Mouse (Mus musculus): ENCODE data around the gene Snu13. TPM values are rescaled to one million over a fixed set of nuclear protein-coding genes. Genes with fewer than 3 reads are reported as not detected.

Gene Snu13
- total RNA-seq (2021), result 10 to 100 TPM; 40.3 to 46.7 TPM
- long read RNA-seq, experiment 1, transcript Snu13-202 (3 exons, 2,077 nt), result major isoform, 66 of 69 reads
- long read RNA-seq, experiment 1, partial matches to known transcripts, result 0 of 69 reads
- long read RNA-seq, experiment 1, other reads (novel, unspliced or antisense), result 3 of 69 reads
- long read RNA-seq, experiment 2, transcript Snu13-202 (3 exons, 2,077 nt), result major isoform, 73 of 76 reads
- long read RNA-seq, experiment 2, partial matches to known transcripts, result 2 of 76 reads
- long read RNA-seq, experiment 2, other reads (novel, unspliced or antisense), result 1 of 76 reads

- intact Hi-C loops (cut with DNase I; ENCODE audit: low total_unique reads), result no loop called here
- peak; percentile 90 for DNase-seq
Measured at GRCm38 (mm10) chr15:82047080-82047883, at the start of gene Snu13. Gene Snu13 (minus strand): TSS chr15:82047598.

DNA sequence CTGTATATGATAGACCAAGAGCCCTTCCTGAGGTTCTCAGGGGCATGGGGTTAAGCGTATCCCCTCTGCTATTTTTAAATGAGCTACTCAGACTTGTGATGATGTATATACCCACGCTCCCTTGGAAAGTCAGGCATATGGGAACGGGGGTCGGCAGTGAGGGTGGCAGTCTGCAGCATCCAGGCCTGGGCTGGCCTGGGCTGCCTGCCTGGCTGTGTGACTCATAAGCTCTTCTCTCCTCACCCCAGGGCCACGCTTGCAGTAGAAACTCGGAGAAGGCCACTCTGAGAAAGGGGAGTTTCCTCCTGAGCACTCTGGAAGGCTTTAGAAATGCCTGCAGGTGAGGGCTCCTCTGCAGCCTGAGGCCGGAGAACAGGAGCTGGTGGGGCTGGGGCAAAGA lies 43.7 kb upstream of the Snu13 start:
- intact Hi-C loops (cut with DNase I; ENCODE audit: low total_unique reads), result no loop called here
- no peak for DNase-seq

DNA sequence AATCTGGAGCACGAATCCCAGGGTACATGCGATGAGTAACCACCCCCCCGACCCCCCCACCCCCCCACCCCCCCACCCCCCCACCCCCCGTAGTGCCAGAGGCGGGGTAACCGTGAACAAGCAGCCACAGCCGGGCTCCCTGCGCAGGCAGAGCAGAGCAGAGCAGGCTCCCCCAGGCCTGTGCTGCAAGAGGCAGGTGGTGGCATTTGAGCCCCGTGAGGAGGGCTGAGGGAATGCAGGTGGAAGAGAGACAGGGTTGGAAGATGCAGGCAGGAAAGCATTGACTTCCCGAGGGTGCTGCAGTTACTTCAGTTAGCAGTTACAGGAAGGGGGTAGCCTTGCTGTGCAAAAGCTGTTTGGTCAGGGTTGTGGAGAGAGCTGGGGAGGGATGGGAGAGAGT lies 39.9 kb upstream of the Snu13 start:
- DNase-seq, result no peak
- intact Hi-C loops (cut with DNase I; ENCODE audit: low total_unique reads), result no loop called here

DNA sequence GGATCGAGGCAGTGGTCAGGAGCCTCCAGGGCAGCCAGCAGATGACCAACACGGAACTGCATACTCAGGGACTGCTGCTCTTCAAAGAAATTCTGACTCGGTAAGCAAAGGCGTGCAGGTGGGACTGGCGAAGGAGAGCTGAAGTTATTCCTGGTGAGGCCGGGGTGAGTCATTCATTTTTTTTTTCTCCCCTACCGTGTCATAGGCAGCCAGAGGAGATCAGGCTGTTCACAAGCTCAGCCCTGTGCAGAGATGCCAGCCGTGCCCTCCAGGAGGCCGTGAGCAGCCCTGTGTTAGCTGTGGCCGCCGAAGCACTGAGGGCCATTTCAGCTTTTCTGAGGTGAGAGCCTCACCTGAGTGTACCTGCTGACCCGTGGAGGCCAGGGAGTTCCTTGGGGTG lies 38.7 kb upstream of the Snu13 start:
- no peak for DNase-seq

GRCm38 (mm10) chr15:82085606-82086005 lies 38.2 kb upstream of the Snu13 start:
- no peak for DNase-seq
- intact Hi-C loops (cut with DNase I; ENCODE audit: low total_unique reads), result no loop called here

More for the DNA sequence above, 38.7 kb upstream of the Snu13 start:
- intact Hi-C loops (cut with DNase I; ENCODE audit: low total_unique reads), result no loop called here

DNA sequence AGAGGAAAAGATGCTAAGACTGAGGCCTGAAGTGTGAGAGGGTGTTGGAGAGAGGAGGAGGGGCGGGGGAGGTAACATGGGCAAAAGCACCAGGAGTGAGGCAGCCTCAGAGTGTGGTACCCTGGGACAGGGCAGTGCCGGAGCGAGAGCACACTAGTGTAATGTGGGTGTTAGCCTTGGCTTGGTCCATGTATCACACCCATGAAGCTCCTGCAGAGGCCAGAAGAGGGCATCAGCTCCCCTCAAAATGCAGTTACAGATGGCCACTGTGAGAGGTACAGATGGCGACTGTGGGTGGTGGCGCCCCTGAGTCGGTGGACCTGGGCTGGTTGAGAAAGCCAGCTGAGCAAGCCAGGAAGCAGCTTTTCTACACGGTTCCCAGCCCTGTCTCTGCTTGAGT lies 33.8 kb upstream of the Snu13 start:
- intact Hi-C loops (cut with DNase I; ENCODE audit: low total_unique reads), result no loop called here
- peak; percentile 30 for DNase-seq

DNA sequence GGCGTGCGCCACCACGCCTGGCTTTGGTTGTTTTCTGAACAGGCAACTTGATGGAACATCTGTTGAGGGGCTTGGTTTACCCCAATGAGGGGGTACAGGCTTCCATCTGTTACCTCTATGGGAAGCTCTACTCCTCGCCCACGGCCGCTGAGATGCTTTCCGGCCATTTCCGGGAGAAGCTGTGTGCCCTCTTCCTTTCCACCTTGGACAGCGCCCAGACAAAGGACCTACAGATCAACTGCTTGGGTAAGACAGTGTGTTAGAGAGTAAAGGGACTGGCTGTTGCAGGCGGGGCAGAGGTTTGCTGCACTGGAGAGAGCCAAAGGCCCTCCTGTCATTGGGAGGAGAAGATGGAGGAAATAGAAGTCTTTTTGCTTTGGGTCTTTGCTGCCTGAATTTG lies 32.5 kb upstream of the Snu13 start:
- intact Hi-C loops (cut with DNase I; ENCODE audit: low total_unique reads), result no loop called here
- DNase-seq, result no peak

DNA sequence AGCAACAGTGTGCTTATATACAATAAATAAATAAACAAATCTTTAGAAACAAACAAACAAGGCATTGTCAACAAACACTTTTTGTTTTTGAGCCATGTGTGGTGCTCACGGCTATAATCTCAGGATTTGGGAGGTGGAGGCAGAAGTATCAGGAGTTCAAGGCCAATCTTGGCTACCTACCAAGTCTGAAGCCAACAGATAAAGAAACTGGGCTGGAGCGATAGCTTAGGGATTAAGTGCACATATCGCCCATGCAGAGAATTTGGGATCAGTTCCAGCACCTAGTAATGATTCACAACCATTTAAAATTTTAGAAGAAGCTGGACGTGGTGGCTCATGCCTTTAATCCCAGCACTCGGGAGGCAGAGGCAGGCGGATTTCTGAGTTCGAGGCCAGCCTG lies 26.1 kb upstream of the Snu13 start:
- no peak for DNase-seq
- intact Hi-C loops (cut with DNase I; ENCODE audit: low total_unique reads), result no loop called here

GRCm38 (mm10) chr15:82071816-82072469 lies 24.5 kb upstream of the Snu13 start:
- intact Hi-C loops (cut with DNase I; ENCODE audit: low total_unique reads), result no loop called here

GRCm38 (mm10) chr15:82069898-82070297 lies 22.5 kb upstream of the Snu13 start, which contains the start of gene Mei1:
Gene Mei1 (plus strand): TSS chr15:82069996.
- intact Hi-C loops (cut with DNase I; ENCODE audit: low total_unique reads), result loop anchor here (2.0 to 5.0 kb wide), 2 partner anchors 37 to 165 kb away; no protein-coding TSS in a partner anchor
- DNase-seq, result no peak

More at GRCm38 (mm10) chr15:82071816-82072469, 24.5 kb upstream of the Snu13 start:
- no peak for DNase-seq

DNA sequence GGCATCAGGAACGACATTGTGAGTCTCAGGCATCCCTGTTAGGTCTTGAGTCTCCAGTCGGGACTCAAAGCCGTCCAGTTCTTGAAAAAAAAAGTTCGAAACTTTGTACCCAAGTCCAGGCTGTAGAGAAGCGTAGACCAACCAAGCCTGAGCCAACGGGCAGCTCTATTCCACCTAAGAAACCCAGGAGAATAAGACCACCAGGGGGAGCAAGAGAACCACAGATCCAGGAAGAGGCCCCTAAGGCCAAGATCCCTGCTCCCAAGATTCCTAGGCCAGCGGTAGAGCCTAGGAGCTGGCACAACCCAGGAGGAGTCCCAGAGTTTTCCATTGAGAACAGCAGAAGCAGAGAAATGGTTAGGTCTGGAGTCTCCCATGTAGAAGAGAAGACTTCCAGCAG lies 18.1 kb upstream of the Snu13 start:
- DNase-seq, result peak; percentile 69
- intact Hi-C loops (cut with DNase I; ENCODE audit: low total_unique reads), result loop anchor here (5.0 kb wide), 1 partner anchor 42 kb away; no protein-coding TSS in a partner anchor

- no peak for DNase-seq
- intact Hi-C loops (cut with DNase I; ENCODE audit: low total_unique reads), result no loop called here
Measured at GRCm38 (mm10) chr15:82063909-82064308, 16.5 kb upstream of the Snu13 start.

- intact Hi-C loops (cut with DNase I; ENCODE audit: low total_unique reads), result no loop called here
- no peak for DNase-seq
Measured at GRCm38 (mm10) chr15:82058719-82059201, 11.4 kb upstream of the Snu13 start, which contains the start of gene 4930407I10Rik. Gene 4930407I10Rik (plus strand): TSS chr15:82059151.

- DNase-seq, result no peak
- intact Hi-C loops (cut with DNase I; ENCODE audit: low total_unique reads), result no loop called here
Measured at GRCm38 (mm10) chr15:82052544-82052943, 5.1 kb upstream of the Snu13 start.

DNA sequence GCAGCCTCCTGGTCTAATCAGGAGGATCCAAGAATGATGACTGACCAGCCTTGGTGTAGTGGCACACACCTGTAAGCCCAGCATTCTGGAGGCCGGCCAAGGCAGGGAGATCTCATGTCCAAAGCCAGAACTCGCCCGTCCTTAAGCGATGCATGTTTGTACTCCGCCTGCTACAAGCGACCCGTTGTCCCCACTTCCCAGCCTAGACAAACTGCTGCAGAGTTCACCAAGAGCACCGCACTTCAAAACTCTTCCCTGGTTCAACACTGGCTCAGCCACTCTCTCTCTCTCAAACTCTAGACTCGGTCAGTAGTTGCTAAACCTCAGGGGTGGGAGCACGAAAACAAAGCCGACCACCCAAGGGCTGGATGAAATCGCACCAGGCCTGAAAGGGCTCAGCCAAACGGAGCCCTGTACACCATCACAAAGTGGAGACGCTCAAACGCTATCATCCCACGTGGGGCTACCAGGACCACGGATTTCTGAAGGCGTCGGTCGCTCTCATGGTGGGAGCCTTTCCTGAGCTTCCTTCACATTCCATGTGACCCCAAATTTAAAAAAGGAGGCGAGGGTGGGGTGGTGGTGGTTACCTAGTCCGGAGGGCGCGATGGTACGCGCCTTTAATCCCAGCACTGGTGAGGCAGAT lies 1.0 kb downstream of the Snu13 start:
- peak; percentile 8 for DNase-seq
- intact Hi-C loops (cut with DNase I; ENCODE audit: low total_unique reads), result no loop called here

DNA sequence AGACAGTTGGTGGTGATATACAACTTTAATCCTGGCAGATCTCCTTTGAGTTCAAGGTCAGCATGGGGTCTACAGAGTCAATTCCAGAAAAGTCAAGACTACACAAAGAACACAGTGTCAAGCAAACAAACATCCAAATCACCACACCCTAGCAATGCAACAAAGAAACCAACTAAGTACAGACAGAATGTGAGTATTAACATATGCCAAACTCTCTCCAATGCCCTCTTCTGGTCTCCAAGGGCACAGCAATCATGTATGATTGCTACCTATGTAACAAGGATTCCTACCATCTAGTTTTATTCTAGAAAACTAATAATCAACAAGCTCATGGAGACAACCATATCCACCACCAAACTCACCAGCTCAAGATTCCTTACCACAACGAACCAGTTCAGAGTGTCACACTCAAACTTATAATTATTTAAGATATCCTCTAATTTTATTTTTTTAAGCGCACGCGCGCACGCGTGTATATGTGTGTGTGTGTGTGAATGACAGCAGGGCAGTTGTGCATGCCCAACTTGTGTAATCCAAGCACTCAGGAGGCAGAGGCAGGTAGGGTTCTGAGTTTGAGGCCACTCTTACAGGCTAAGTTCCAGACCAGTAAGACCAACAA lies 3.1 kb downstream of the Snu13 start:
- intact Hi-C loops (cut with DNase I; ENCODE audit: low total_unique reads), result no loop called here

GRCm38 (mm10) chr15:82040650-82041049 lies 6.7 kb downstream of the Snu13 start:
- DNase-seq, result peak; percentile 22
- intact Hi-C loops (cut with DNase I; ENCODE audit: low total_unique reads), result no loop called here

More for the DNA sequence above, 3.1 kb downstream of the Snu13 start:
- DNase-seq, result no peak

DNA sequence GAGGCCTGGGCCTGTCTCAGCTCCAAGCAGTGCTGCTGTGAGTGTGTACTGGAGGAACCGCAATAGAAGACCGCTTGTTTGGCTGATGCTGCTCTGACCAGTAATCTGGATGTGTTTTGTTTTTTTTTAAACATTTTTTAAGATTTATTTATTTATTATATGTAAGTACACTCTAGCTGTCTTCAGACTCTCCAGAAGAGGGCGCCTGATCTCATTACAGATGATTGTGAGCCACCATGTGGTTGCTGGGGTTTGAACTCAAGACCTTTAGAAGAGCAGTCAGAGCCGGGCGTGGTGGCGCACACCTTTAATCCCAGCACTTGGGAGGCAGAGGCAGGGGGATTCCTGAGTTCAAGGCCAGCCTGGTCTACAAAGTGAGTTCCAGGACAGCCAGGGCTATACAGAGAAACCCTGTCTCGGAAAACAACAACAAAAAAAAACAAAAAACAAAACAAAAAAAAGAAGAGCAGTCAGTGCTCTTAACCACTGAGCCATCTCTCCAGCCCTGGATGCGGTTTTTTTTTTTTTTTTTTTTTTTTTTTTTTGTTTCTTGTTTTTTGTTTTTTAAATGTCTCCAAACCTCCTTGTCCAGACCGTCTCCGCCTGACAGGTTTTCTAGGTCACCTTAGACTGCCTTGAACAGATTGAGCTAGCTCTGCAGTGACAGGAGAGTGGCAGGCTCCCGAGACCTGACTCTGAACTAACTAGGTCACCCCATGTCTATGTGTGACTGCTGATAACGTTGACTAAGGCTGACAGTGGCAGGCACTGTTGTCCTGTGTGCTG lies 11.3 kb downstream of the Snu13 start:
- intact Hi-C loops (cut with DNase I; ENCODE audit: low total_unique reads), result no loop called here
- no peak for DNase-seq

All from gastrocnemius, postnatal 14 days (tissue).